Mouse (Mus musculus) left cerebral cortex, adult 8-10 months (tissue): ENCODE measurements around the gene Iqck. TPM values are rescaled to one million over a fixed set of nuclear protein-coding genes. Genes with fewer than 3 reads are reported as not detected.

Experiments used
- total RNA-seq, 4 experiments: library from RNA; stranded (reverse); gene quantifications; 2 replicates each; pipeline ENCODE4 v1.2.4; 2022

The Iqck gene
- total RNA-seq, 4 experiments from 2014 or later, result 3.9 to 4.7 (median 4.4) TPM

Other genes with a start within 250 kb of the Iqck start
- 100 to 1,000 TPM; 218 to 257 (median 233) TPM for gene Gde1, start 150.0 kb upstream of the Iqck start, total RNA-seq
- 10 to 100 TPM; 52.1 to 59.6 (median 56.5) TPM for gene Ccp110, start 143.2 kb upstream of the Iqck start, total RNA-seq
- gene Vps35l, start 115.5 kb upstream of the Iqck start, total RNA-seq, result 10 to 100 TPM; 56.2 to 72.5 (median 59.8) TPM
- gene Knop1, start 502 bp downstream of the Iqck start, total RNA-seq, result 10 to 100 TPM; 16.7 to 29.3 (median 22.5) TPM
- 100 to 1,000 TPM; 116 to 128 (median 122) TPM for gene Gprc5b, start 139.5 kb downstream of the Iqck start, total RNA-seq